Mouse (Mus musculus): ENCODE data around the gene Gm6657. TPM values are rescaled to one million over a fixed set of nuclear protein-coding genes. Genes with fewer than 3 reads are reported as not detected.

Gene Gm6657
- 11.0 and 17.2 TPM in 2 replicates for polyA plus RNA-seq (2012; rRNA removed)

DNA sequence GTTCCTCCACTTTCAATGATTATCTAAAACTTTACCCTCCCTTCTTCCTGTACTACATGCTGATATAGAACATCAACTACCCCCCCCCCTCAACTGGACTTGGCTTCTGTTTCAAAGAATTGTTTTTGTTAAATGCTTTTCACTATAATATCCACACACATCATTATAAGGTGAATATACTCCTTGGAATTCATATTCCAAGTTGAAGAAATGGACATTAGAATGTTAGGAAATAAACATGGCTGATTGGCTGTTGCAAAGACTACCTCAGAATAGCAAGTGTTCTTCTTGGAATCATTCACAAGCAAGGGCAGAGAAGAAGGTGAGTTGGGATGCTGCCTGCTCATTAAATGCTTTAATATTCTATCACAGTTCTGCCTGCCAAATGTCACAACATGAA, at the start of gene Gm6657:
TSS of gene Gm6657 (plus strand) at position 301 of the 400 bp plus-strand sequence.
- Histone ChIP-seq H3K4me1 (ENCODE audit: control insufficient read depth, insufficient read depth, low read length) (no peaks in the 10 kb centered on the region), H3K4me3 (ENCODE audit: control insufficient read depth, low read depth, low read length) (peak within 1 kb of the TSS; percentile 48; the same call in 1 of the 2 replicates), H3K27ac (ENCODE audit: control insufficient read depth, insufficient read depth, low read depth, low read length) (no peak within 1 kb of the TSS), H3K36me3 (ENCODE audit: control insufficient read depth, insufficient read depth, low read length) (no peaks in the 10 kb centered on the region), H3K27me3 (ENCODE audit: control insufficient read depth, insufficient read depth, low read length) (no peaks in the 10 kb centered on the region)
- TF ChIP-seq POLR2A (IDR thresholded peaks at IDR 0.05; ENCODE audit: control insufficient read depth, low read depth, low read length) (no peak), CTCF (IDR thresholded peaks at IDR 0.05; ENCODE audit: control insufficient read depth, insufficient read depth, insufficient replicate concordance, low read depth, low read length) (no peak)

DNA sequence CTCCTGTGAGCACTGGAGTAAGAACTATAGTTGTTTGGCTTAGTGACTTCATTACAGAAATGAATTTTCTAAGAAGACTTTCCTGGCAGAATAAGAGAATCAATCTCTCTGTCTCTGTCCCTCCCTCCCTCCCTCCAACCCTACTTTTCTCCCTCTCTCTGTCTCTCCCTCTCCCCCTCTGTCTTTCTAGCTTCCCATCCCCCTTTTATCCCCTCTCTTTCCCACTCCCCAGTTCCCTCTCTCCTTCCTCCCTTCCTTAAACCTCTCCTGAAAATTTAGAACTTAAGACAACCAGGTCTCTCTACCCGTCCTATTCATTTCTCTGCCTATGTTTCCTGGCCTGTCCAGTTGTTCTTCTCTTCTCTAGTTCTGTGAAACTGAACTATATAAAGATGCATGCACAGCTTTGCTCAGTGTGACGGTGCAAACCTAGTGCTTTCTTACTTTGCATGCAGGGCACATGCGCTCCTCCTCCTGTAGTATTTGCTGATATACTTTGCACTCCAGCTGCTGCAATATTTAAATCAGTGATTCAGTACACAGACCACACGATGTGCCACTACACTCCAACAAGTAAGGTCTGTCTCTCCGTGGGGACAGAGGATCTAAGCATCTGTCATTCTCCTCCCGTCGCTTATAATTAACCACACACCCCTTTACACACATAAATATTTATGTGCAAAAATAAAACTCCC, 40.6 kb upstream of the Gm6657 start:
- H3K4me1 ChIP-seq (ENCODE audit: control insufficient read depth, insufficient read depth, low read length), result no peaks in the 10 kb centered on the region
- no peaks in the 10 kb centered on the region for H3K36me3 ChIP-seq (ENCODE audit: control insufficient read depth, insufficient read depth, low read length)
- no peaks in the 10 kb centered on the region for H3K27me3 ChIP-seq (ENCODE audit: control insufficient read depth, insufficient read depth, low read length)
- no peak overlapping the region for H3K27ac ChIP-seq (ENCODE audit: control insufficient read depth, insufficient read depth, low read depth, low read length)
- TF ChIP-seq POLR2A (IDR thresholded peaks at IDR 0.05; ENCODE audit: control insufficient read depth, low read depth, low read length) (no peak), CTCF (IDR thresholded peaks at IDR 0.05; ENCODE audit: control insufficient read depth, insufficient read depth, insufficient replicate concordance, low read depth, low read length) (no peak)
- H3K4me3 ChIP-seq (ENCODE audit: control insufficient read depth, low read depth, low read length), result no peak overlapping the region

DNA sequence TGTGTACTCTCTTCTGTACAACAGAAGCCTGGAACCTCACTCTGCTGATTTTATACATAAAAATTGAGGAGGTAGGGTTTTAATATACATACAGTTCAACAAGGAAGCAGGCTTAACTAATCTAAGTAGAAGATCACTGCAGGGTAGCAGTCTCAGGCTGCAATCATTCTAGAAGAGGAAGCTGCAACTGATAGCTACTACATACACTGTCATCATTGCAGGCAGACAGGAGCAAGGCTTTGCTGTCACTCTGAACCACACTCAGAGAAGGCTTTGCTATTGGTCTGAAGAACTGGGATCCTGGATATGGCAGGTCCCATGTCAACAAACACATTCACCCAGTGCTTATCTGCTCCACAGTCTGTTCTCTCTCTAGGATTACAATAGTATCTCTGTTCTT, 23.9 kb upstream of the Gm6657 start:
- no peak for TF ChIP-seq POLR2A (IDR thresholded peaks at IDR 0.05; ENCODE audit: control insufficient read depth, low read depth, low read length)
- Histone ChIP-seq H3K4me1 (ENCODE audit: control insufficient read depth, insufficient read depth, low read length) (no peaks in the 10 kb centered on the region), H3K27me3 (ENCODE audit: control insufficient read depth, insufficient read depth, low read length) (no peaks in the 10 kb centered on the region), H3K4me3 (ENCODE audit: control insufficient read depth, low read depth, low read length) (no peak overlapping the region), H3K27ac (ENCODE audit: control insufficient read depth, insufficient read depth, low read depth, low read length) (no peak overlapping the region), H3K36me3 (ENCODE audit: control insufficient read depth, insufficient read depth, low read length) (no peaks in the 10 kb centered on the region)

DNA sequence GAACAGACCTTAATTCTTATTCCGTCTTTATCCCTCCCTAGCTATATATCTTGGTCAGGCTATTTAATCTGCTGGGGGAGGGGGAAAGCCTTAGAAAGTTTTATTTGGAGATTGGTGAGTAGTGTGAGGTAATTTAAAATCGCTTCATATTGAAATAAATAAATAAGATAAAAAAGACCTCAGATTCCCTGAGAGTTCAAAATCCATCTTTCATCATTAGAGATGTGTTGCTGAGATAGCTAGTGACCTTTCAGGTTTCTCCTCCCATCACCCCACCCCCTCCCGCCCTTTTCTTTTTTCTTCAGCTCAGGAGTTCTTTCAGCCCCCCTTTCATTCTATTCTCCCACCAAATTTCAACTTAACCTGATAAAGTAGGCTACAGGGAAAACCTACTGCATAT, 20.1 kb upstream of the Gm6657 start:
- no peak overlapping the region for H3K27ac ChIP-seq (ENCODE audit: control insufficient read depth, insufficient read depth, low read depth, low read length)
- no peaks in the 10 kb centered on the region for H3K36me3 ChIP-seq (ENCODE audit: control insufficient read depth, insufficient read depth, low read length)
- H3K4me3 ChIP-seq (ENCODE audit: control insufficient read depth, low read depth, low read length), result no peak overlapping the region
- H3K4me1 ChIP-seq (ENCODE audit: control insufficient read depth, insufficient read depth, low read length), result no peaks in the 10 kb centered on the region
- H3K27me3 ChIP-seq (ENCODE audit: control insufficient read depth, insufficient read depth, low read length), result no peaks in the 10 kb centered on the region
- no peak for TF ChIP-seq POLR2A (IDR thresholded peaks at IDR 0.05; ENCODE audit: control insufficient read depth, low read depth, low read length)
- TF ChIP-seq CTCF (IDR thresholded peaks at IDR 0.05; ENCODE audit: control insufficient read depth, insufficient read depth, insufficient replicate concordance, low read depth, low read length), result no peak

DNA sequence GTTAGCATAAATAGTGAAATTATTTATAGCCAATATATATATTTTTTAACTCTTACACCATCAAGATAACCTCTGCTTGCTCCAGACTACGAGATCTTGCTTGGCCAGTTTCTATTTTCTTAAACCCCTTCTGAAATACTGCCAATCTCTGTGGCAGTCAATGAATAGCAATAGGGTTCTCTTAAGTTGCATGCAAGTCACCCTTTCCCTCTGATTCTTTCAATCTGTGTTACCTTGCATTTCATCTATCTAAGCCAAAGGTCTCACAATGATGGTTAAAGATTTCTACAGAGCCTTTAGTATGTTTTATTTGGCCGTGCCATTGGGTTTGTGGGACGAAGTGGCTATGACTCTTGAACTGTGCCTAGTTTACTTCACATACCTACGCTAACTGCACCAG, 19.4 kb upstream of the Gm6657 start:
- no peak for TF ChIP-seq POLR2A (IDR thresholded peaks at IDR 0.05; ENCODE audit: control insufficient read depth, low read depth, low read length)
- TF ChIP-seq CTCF (IDR thresholded peaks at IDR 0.05; ENCODE audit: control insufficient read depth, insufficient read depth, insufficient replicate concordance, low read depth, low read length), result no peak
- Histone ChIP-seq H3K4me1 (ENCODE audit: control insufficient read depth, insufficient read depth, low read length) (no peaks in the 10 kb centered on the region), H3K27me3 (ENCODE audit: control insufficient read depth, insufficient read depth, low read length) (no peaks in the 10 kb centered on the region), H3K36me3 (ENCODE audit: control insufficient read depth, insufficient read depth, low read length) (no peaks in the 10 kb centered on the region), H3K4me3 (ENCODE audit: control insufficient read depth, low read depth, low read length) (no peak overlapping the region), H3K27ac (ENCODE audit: control insufficient read depth, insufficient read depth, low read depth, low read length) (no peak overlapping the region)

DNA sequence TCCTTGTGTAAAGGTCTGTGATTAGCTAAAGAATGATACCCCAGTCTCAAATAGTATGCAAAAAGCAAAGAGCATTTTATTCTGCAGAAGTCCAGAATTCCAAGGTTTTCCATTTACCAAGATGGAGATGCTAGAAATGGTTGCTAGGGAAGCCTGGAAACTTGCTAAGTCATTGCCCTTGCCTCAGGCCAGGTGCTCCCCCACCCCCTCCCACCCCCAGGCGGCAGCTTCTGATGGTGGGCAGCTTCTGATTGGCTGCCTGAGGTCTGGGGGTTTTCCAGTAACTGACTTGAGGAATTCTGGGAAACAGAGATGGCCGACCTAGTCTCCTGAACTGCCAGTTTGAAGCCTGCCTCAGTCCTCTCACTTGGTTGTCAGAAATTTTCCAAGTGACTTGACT, 12.6 kb upstream of the Gm6657 start:
- H3K36me3 ChIP-seq (ENCODE audit: control insufficient read depth, insufficient read depth, low read length), result no peaks in the 10 kb centered on the region
- no peaks in the 10 kb centered on the region for H3K27me3 ChIP-seq (ENCODE audit: control insufficient read depth, insufficient read depth, low read length)
- no peak overlapping the region for H3K27ac ChIP-seq (ENCODE audit: control insufficient read depth, insufficient read depth, low read depth, low read length)
- TF ChIP-seq CTCF (IDR thresholded peaks at IDR 0.05; ENCODE audit: control insufficient read depth, insufficient read depth, insufficient replicate concordance, low read depth, low read length) (no peak), POLR2A (IDR thresholded peaks at IDR 0.05; ENCODE audit: control insufficient read depth, low read depth, low read length) (no peak)
- no peaks in the 10 kb centered on the region for H3K4me1 ChIP-seq (ENCODE audit: control insufficient read depth, insufficient read depth, low read length)
- H3K4me3 ChIP-seq (ENCODE audit: control insufficient read depth, low read depth, low read length), result no peak overlapping the region

DNA sequence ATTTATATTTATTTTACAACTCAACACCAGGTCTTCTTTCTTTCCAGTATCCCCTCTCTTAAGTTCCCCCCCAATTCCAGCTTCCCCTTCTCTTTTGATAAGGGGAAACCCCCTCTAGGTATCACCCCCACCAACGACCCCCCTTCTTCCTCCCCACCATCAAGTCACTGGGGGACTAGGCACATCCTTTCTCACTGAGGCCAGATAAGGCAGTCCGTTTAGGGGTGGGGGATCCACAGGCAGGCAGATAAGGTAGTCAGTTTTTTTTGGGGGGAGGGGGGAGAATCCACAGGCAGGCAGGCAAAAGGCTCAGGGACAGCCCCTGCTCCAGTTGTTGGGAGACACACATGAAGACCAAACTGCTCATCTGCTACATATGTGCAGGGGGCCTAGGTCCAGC, 1.3 kb downstream of the Gm6657 start:
- TF ChIP-seq CTCF (IDR thresholded peaks at IDR 0.05; ENCODE audit: control insufficient read depth, insufficient read depth, insufficient replicate concordance, low read depth, low read length), result no peak
- TF ChIP-seq POLR2A (IDR thresholded peaks at IDR 0.05; ENCODE audit: control insufficient read depth, low read depth, low read length), result no peak
- H3K4me1 ChIP-seq (ENCODE audit: control insufficient read depth, insufficient read depth, low read length), result no peaks in the 10 kb centered on the region
- no peak overlapping the region for H3K27ac ChIP-seq (ENCODE audit: control insufficient read depth, insufficient read depth, low read depth, low read length)
- no peaks in the 10 kb centered on the region for H3K27me3 ChIP-seq (ENCODE audit: control insufficient read depth, insufficient read depth, low read length)
- H3K4me3 ChIP-seq (ENCODE audit: control insufficient read depth, low read depth, low read length), result peak overlapping the region; percentile 64
- no peaks in the 10 kb centered on the region for H3K36me3 ChIP-seq (ENCODE audit: control insufficient read depth, insufficient read depth, low read length)

All from testis, adult 2 months (tissue).